Mouse (Mus musculus): ENCODE measurements around the gene Fbxl16. TPM values are rescaled to one million over a fixed set of nuclear protein-coding genes. Genes with fewer than 3 reads are reported as not detected.
A peak's percentile ranks its signal among the peaks of the same experiment; 100 is the strongest.

The Fbxl16 gene
- total and polyA plus RNA-seq, 2 experiments = 0.33 TPM; not detected in 1

- Histone ChIP-seq H3K9ac (ENCODE audit: low read depth, low read length) (peak within 1 kb of the TSS; percentile 61), H3K27me3 (ENCODE audit: control insufficient read depth, insufficient read depth, low read length) (no peaks in the 10 kb centered on the region), H3K4me1 (ENCODE audit: control insufficient read depth, insufficient read depth, low read length) (peaks cover 50% of the 10 kb centered on the region), H3K27ac (replicated peaks; ENCODE audit: insufficient read depth, low read depth, low read length) (peak within 1 kb of the TSS; percentile 33), H3K4me3 (ENCODE audit: insufficient read depth, low read depth, low read length) (peak within 1 kb of the TSS; percentile 40; the same call in 1 of the 2 replicates), H3K36me3 (ENCODE audit: control insufficient read depth, insufficient read depth, low read length) (0 out of 2 replicates have a peak, but pooled peaks cover 2% of the 10 kb centered on the region), H3K79me2 (ENCODE audit: control insufficient read depth, insufficient read depth, low read length) (peaks cover 12% of the 10 kb centered on the region)
- DNase-seq (ENCODE audit: extremely low read depth, low read depth, low spot score) = peak; percentile 53
- TF ChIP-seq POLR2A (IDR thresholded peaks at IDR 0.05; ENCODE audit: extremely low read depth, insufficient read depth, low read length) = 0 out of 2 replicates have a peak, but pooled peaks have one; percentile 24
- TF ChIP-seq CTCF (IDR thresholded peaks at IDR 0.05; ENCODE audit: low read depth, low read length) = no peak
- WGBS = 19% methylated on average over 29 of the region's 29 CpGs
Observed at GRCm38 (mm10) chr17:25837076-25837410, 28.2 kb downstream of the Fbxl16 start, which contains the start of gene Rhbdl1. TSS of gene Rhbdl1 (minus strand) at chr17:25837295.

DNA sequence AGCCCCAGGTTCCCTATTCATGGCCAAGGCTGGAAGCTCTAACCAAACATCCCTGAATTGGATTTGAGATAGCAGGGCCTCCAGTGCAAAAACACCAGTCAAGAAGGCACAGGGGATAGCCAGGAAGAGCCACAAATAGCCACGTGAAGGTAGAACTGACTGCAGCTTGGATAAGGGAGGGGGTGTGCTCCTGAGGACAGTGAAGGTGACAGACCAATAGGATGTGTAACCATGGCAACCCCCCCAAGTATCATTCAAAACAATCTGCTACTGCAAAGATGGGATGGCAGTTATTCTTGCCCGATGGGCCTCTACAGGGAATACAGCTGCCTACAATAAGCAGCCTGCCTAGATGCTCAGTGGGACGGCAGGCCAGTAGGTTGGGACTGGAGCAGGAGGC lies 28.6 kb downstream of the Fbxl16 start:
- H3K36me3 ChIP-seq (ENCODE audit: control insufficient read depth, insufficient read depth, low read length) = 0 out of 2 replicates have a peak, but pooled peaks cover 2% of the 10 kb centered on the region
- H3K79me2 ChIP-seq (ENCODE audit: control insufficient read depth, insufficient read depth, low read length) = peaks cover 12% of the 10 kb centered on the region
- 0 out of 2 replicates have a peak overlapping the region, but pooled peaks have one; percentile 6 for H3K27ac ChIP-seq (replicated peaks; ENCODE audit: insufficient read depth, low read depth, low read length)
- DNase-seq (ENCODE audit: extremely low read depth, low read depth, low spot score) = no peak
- peaks cover 50% of the 10 kb centered on the region for H3K4me1 ChIP-seq (ENCODE audit: control insufficient read depth, insufficient read depth, low read length)
- H3K9ac ChIP-seq (ENCODE audit: low read depth, low read length) = no peak overlapping the region
- 64% methylated on average over 3 of the region's 3 CpGs for WGBS
- no peak for TF ChIP-seq CTCF (IDR thresholded peaks at IDR 0.05; ENCODE audit: low read depth, low read length)
- TF ChIP-seq POLR2A (IDR thresholded peaks at IDR 0.05; ENCODE audit: extremely low read depth, insufficient read depth, low read length) = no peak
- H3K27me3 ChIP-seq (ENCODE audit: control insufficient read depth, insufficient read depth, low read length) = no peaks in the 10 kb centered on the region
- no peak overlapping the region for H3K4me3 ChIP-seq (ENCODE audit: insufficient read depth, low read depth, low read length)

- peak overlapping the region; percentile 17 for H3K9ac ChIP-seq (ENCODE audit: low read depth, low read length)
- TF ChIP-seq POLR2A (IDR thresholded peaks at IDR 0.05; ENCODE audit: extremely low read depth, insufficient read depth, low read length) (no peak), CTCF (IDR thresholded peaks at IDR 0.05; ENCODE audit: low read depth, low read length) (no peak)
- H3K79me2 ChIP-seq (ENCODE audit: control insufficient read depth, insufficient read depth, low read length) = peaks cover 23% of the 10 kb centered on the region
- 0 out of 2 replicates have a peak, but pooled peaks cover 2% of the 10 kb centered on the region for H3K36me3 ChIP-seq (ENCODE audit: control insufficient read depth, insufficient read depth, low read length)
- peaks cover 59% of the 10 kb centered on the region for H3K4me1 ChIP-seq (ENCODE audit: control insufficient read depth, insufficient read depth, low read length)
- no peaks in the 10 kb centered on the region for H3K27me3 ChIP-seq (ENCODE audit: control insufficient read depth, insufficient read depth, low read length)
- no peak overlapping the region for H3K4me3 ChIP-seq (ENCODE audit: insufficient read depth, low read depth, low read length)
- H3K27ac ChIP-seq (replicated peaks; ENCODE audit: insufficient read depth, low read depth, low read length) = peak overlapping the region; percentile 66
- WGBS = 63% methylated on average over 4 of the region's 4 CpGs
- peak; percentile 38 for DNase-seq (ENCODE audit: extremely low read depth, low read depth, low spot score)
Observed at GRCm38 (mm10) chr17:25838904-25839303, 30.0 kb downstream of the Fbxl16 start.

GRCm38 (mm10) chr17:25839455-25840235 lies 30.8 kb downstream of the Fbxl16 start:
- 47% methylated on average over 14 of the region's 14 CpGs for WGBS
- 0 out of 2 replicates have a peak, but pooled peaks cover 2% of the 10 kb centered on the region for H3K36me3 ChIP-seq (ENCODE audit: control insufficient read depth, insufficient read depth, low read length)
- peaks cover 24% of the 10 kb centered on the region for H3K79me2 ChIP-seq (ENCODE audit: control insufficient read depth, insufficient read depth, low read length)
- peak overlapping the region; percentile 17 for H3K9ac ChIP-seq (ENCODE audit: low read depth, low read length)
- DNase-seq (ENCODE audit: extremely low read depth, low read depth, low spot score) = peak; percentile 87
- TF ChIP-seq POLR2A (IDR thresholded peaks at IDR 0.05; ENCODE audit: extremely low read depth, insufficient read depth, low read length) (no peak), CTCF (IDR thresholded peaks at IDR 0.05; ENCODE audit: low read depth, low read length) (no peak)
- peaks cover 55% of the 10 kb centered on the region for H3K4me1 ChIP-seq (ENCODE audit: control insufficient read depth, insufficient read depth, low read length)
- peak overlapping the region; percentile 73 for H3K27ac ChIP-seq (replicated peaks; ENCODE audit: insufficient read depth, low read depth, low read length)
- no peaks in the 10 kb centered on the region for H3K27me3 ChIP-seq (ENCODE audit: control insufficient read depth, insufficient read depth, low read length)
- no peak overlapping the region for H3K4me3 ChIP-seq (ENCODE audit: insufficient read depth, low read depth, low read length)

DNA sequence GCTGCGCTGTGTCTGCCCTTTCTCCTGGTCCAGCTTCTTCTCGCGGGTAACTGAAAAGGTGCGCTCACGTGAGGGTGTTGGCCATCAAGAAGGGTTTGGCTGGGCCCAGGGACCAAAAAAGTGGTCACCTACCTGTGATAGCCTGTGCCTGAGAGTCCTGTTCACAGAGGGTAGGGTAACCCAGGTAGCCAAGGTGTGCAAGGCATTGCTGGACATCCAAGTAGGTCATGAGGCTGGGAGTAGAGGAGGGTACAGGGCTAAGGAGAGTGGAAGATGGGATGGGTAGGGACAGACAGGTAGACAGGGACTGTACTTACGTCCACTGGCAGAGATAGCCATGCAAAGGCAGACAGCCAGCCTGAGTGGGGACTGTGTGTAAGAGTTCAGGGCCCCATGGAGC lies 31.6 kb downstream of the Fbxl16 start:
- Histone ChIP-seq H3K36me3 (ENCODE audit: control insufficient read depth, insufficient read depth, low read length) (0 out of 2 replicates have a peak, but pooled peaks cover 2% of the 10 kb centered on the region), H3K27ac (replicated peaks; ENCODE audit: insufficient read depth, low read depth, low read length) (no peak overlapping the region), H3K4me1 (ENCODE audit: control insufficient read depth, insufficient read depth, low read length) (peaks cover 47% of the 10 kb centered on the region), H3K4me3 (ENCODE audit: insufficient read depth, low read depth, low read length) (no peak overlapping the region), H3K9ac (ENCODE audit: low read depth, low read length) (no peak overlapping the region), H3K27me3 (ENCODE audit: control insufficient read depth, insufficient read depth, low read length) (no peaks in the 10 kb centered on the region), H3K79me2 (ENCODE audit: control insufficient read depth, insufficient read depth, low read length) (peaks cover 16% of the 10 kb centered on the region)
- TF ChIP-seq POLR2A (IDR thresholded peaks at IDR 0.05; ENCODE audit: extremely low read depth, insufficient read depth, low read length) (no peak), CTCF (IDR thresholded peaks at IDR 0.05; ENCODE audit: low read depth, low read length) (no peak)
- WGBS = 93% methylated on average over 6 of the region's 6 CpGs
- DNase-seq (ENCODE audit: extremely low read depth, low read depth, low spot score) = no peak

All from liver, adult 2 months (tissue).